Mouse (Mus musculus) liver, postnatal 0 days (tissue): ENCODE data around the gene Mesp2.

ENCODE experiments used
- CTCF ChIP-seq: sonication (generic); IDR thresholded peaks from 2 replicates; pipeline ENCODE4 v1.5.1; 2016; ENCODE audit warnings: antibody characterized with exemption, low read depth
- EP300 ChIP-seq: IDR thresholded peaks from 2 replicates; pipeline ENCODE4 v1.6.1; 2016; ENCODE audit warnings: antibody characterized with exemption, low read depth, mild to moderate bottlenecking

DNA sequence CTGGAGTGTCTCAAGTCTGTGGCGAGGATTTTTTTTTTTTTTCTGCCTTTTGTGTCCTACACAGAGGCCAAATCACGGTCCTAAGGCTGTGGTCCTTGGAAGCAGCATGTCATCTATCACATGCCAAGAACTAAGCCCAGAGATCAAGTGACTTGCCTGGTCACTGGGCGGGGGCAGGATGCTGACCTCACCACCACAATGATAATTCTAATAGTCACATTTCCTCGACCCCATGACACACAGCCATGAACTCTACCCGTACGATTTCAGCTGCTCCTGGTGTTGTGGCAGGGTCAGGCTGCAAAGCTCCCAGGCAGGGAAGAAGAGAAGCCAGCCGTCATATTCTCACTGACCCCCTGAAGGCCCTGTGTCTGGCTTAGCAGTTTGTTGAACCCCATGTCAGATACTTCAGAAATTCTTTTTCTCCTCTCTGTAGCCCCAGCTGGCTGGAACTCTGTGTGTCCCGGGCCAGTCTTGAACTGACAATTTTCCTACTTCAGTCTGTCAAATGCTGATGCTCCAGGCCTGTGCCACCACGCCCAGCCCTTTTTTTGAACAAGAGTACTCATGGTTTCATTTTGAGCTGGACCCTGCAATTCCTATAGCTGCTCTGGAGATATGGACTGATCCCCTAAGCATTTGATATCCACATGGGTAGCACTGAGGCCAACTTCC lies 48.6 kb downstream of the Mesp2 start:
- TF ChIP-seq CTCF = no peak
- TF ChIP-seq EP300 = no peak
